Mouse (Mus musculus): ENCODE data around the gene Myo3b. TPM values are rescaled to one million over a fixed set of nuclear protein-coding genes. Genes with fewer than 3 reads are reported as not detected.
A peak's percentile ranks its signal among the peaks of the same experiment; 100 is the strongest.

Gene Myo3b
- total RNA-seq, 2 experiments from 2014 or later = 0.93 to 1.00 TPM

DNA sequence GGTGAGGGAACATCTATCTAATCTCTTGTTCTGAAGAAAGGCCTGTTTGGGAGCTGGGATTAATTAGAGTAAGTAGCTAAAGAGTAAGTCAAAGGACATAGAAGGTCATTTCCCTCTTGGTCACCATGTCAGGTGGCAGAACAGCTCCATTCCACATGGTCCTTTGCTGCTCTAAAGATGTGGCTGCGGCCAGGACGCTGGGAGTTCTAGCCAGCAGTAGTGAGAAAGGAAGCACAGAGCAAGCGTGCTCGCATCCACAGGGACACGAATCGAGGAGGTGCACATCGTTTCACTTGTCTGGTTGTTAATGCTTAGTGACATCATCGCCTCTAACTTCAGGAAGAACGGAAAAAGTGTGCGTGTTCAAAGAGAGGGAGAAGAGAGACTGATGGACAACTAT, 212.3 kb downstream of the Myo3b start:
- Histone ChIP-seq H3K4me3 (no peak overlapping the region), H3K27ac (no peak overlapping the region)
- DNase-seq (ENCODE audit: low spot score in 2 of 2) = no peak
- no peak for TF ChIP-seq CTCF (conservative IDR thresholded peaks at IDR 0.05)

DNA sequence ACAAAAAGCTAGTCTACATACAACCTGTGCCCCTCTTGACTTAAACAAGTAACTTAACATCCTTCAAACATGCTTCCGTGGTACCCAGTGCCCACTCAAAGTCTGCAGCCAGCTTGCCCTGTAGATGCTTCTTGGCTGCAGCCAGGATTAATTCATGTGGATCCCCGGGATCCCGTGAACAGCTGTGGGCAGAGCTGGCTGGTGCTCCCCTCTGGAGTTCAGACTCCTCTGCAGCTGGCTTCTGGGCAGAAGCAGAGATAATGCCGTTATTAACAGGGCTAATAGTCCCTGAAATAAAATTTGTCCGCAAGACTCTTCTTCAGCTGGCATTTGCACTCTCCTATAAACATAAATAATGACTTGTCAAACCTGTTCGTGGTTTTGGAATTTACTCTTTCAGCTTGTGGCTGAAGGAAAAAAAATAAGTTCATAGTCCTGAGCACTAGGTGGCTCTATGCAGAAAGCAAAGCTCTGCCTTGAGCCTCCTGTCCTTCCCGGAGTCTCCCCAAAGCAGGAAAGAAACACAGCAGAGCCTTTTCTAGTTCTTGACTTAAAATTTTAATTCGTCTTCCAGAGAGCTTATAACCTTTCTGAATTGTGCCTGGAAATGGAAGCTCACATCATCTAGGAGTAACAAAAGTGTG, 220.6 kb downstream of the Myo3b start:
- Histone ChIP-seq H3K4me3 (no peak overlapping the region), H3K27ac (no peak overlapping the region)
- DNase-seq (ENCODE audit: low spot score in 2 of 2) = peak; percentile 18 to 39
- peak; percentile 83 for TF ChIP-seq CTCF (conservative IDR thresholded peaks at IDR 0.05)

- Histone ChIP-seq H3K27ac (no peak overlapping the region), H3K4me3 (no peak overlapping the region)
- TF ChIP-seq CTCF (conservative IDR thresholded peaks at IDR 0.05) = no peak
- DNase-seq (ENCODE audit: low spot score in 2 of 2) = no peak
Measured at GRCm38 (mm10) chr2:70260646-70261195, 221.8 kb downstream of the Myo3b start.

DNA sequence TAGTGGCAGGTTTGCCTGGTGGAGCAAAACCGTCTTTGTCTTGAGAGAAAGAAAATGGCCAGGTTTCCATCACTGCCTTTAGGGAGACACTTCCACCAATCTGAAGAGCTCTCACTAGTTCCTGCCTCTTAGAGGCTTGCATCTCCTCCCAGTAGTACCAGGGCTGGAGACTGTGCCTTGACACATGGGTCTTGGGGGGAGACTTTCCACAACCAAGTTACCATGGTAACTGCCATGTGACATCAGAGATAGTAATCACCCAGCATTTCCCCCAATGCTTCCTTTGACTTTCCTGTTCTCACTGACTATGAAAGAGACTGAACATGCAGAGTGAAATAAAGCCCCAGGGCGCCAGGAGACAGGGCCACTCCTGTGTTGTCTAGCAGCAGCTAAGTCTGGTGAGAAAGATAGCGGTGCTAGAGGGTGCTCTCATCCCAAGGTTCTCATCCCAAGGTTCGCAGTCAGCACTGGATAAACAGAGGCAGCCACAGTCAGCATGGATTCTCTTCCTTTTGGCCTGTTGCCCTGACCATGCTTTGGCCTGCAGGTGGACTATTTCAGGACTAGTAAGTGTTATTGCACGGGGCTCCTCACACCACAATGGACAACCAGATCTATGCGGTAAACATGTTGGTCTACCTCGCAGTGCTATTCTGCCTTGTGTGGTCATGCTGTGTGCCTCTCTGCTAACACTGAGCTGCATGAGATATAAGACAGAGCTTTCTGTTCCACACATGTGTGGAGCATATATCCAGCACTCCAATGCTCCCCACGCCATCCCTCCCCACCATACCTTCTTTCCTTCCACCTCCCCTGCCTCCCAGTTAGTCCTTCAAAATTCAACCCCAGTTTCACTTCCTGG, 223.0 kb downstream of the Myo3b start:
- no peak overlapping the region for H3K4me3 ChIP-seq
- H3K27ac ChIP-seq = no peak overlapping the region
- no peak for DNase-seq (ENCODE audit: low spot score in 2 of 2)
- TF ChIP-seq CTCF (conservative IDR thresholded peaks at IDR 0.05) = no peak

GRCm38 (mm10) chr2:70262565-70263082, 223.7 kb downstream of the Myo3b start:
- no peak overlapping the region for H3K27ac ChIP-seq
- H3K4me3 ChIP-seq = no peak overlapping the region
- peak in 1 of 2 experiments; percentile 13 for DNase-seq (ENCODE audit: low spot score in 2 of 2)
- TF ChIP-seq CTCF (conservative IDR thresholded peaks at IDR 0.05) = no peak

DNA sequence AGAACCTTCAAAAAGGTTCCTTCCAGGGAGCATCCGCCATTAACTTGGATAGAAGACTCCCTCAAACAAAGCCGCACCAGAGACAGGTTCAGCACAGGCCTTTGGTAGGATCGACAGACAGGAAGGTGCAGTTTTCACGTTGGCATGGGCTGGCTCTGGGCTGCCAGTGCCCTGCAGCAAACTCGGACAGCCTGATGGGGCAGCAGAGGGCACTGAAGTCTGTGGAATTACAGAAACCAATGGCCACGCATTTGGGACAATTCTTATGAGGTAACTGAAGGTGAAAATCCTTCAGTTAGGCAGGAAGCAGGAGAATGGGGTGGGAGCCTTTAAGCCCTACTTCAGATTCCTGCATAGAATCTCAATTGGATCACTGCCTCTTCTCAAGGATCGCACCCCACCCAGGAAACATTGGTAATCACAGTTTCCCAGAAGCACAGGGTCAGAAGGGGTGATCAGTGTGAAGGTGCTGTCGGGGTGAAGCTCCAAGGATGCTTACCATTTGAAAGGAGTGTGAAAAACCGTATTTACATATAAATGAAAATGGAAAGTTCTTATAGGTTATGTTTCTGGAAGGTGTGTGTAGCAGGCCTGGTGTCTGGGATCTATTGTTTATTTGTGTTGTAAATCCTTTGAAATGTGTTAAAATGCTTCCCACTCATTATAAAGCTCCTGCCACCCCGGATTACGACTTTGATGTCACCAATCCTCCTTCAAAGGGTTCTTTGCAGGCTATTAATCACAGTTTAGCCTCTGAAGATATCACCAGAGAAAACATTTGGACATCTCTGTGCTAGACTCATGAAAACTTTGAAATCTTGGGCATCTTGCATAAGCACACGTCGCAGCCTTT, 239.7 kb downstream of the Myo3b start:
- Histone ChIP-seq H3K27ac (no peak overlapping the region), H3K4me3 (no peak overlapping the region)
- no peak for DNase-seq (ENCODE audit: low spot score in 2 of 2)
- TF ChIP-seq CTCF (conservative IDR thresholded peaks at IDR 0.05) = peak; percentile 78

- no peak for TF ChIP-seq CTCF (conservative IDR thresholded peaks at IDR 0.05)
- no peak for DNase-seq (ENCODE audit: low spot score in 2 of 2)
- H3K4me3 ChIP-seq = no peak overlapping the region
- no peak overlapping the region for H3K27ac ChIP-seq
Measured at GRCm38 (mm10) chr2:70284109-70284508, 245.2 kb downstream of the Myo3b start.

- no peak for DNase-seq (ENCODE audit: low spot score in 2 of 2)
- TF ChIP-seq CTCF (conservative IDR thresholded peaks at IDR 0.05) = no peak
- Histone ChIP-seq H3K27ac (no peak overlapping the region), H3K4me3 (no peak overlapping the region)
Measured at GRCm38 (mm10) chr2:70291063-70291462, 252.1 kb downstream of the Myo3b start.

DNA sequence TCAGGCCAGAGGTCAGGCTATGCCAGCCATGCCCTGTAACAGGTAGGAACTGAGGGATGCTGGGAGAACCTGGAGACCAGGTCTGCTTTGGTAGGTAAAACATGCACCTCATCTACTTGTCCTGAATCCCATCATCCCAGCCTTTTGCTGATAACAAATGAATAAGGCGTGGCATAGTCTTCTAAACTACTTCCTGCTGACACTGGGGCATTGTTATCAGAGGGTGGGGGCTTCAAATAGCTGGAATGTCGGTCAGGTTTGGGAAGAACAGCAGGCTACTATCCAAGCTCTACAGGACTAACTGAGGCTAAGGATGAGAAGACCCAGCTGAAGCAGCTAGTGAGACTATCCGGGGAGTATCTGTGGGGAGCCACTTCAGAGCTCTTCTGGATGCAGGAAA, 253.8 kb downstream of the Myo3b start:
- no peak for TF ChIP-seq CTCF (conservative IDR thresholded peaks at IDR 0.05)
- DNase-seq (ENCODE audit: low spot score in 2 of 2) = no peak
- H3K4me3 ChIP-seq = no peak overlapping the region
- no peak overlapping the region for H3K27ac ChIP-seq

GRCm38 (mm10) chr2:70302905-70303304, 264.0 kb downstream of the Myo3b start:
- Histone ChIP-seq H3K27ac (no peak overlapping the region), H3K4me3 (no peak overlapping the region)
- TF ChIP-seq CTCF (conservative IDR thresholded peaks at IDR 0.05) = peak; percentile 25; the same call in 1 of the 2 replicates
- DNase-seq (ENCODE audit: low spot score in 2 of 2) = no peak

DNA sequence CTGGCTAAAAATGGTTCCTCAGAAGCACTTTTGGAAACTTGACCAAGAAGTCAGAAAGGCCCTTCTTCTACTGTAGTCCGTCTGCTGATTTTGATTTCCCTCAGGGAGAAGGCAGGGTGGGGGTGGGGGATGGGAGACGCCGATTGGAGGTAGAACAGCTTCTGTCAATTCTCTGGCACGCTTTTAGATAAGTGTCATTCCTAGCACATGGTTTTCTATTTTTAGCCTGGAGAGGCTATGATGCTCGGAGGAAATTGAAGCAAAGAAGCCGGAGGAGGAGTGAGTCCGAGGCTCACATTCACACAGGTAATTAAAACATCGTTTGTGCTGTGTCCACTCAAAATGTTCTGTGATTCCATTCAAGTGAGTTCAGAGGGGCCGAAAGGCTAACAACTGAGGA, 276.2 kb downstream of the Myo3b start:
- Histone ChIP-seq H3K4me3 (no peak overlapping the region), H3K27ac (no peak overlapping the region)
- no peak for TF ChIP-seq CTCF (conservative IDR thresholded peaks at IDR 0.05)

DNA sequence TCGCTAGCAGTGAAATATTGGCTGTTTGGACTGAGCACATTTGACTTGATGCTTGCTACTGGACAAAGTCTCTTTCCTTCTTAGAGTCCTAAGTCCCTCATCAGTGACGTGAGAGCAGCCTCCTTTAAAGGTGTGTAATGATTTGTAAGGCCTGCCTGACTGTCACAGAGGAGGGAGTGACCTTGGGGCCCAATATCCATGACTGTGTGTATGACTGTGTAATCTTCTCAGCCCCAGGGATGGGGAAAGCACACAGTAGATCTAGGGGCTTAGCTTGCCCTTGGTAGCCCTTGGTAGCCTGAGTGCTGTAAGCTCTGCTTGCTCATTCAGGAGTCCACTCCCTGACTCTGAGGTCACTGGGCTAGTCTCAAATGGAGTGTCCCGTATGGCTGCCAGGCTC, 276.8 kb downstream of the Myo3b start:
- no peak for TF ChIP-seq CTCF (conservative IDR thresholded peaks at IDR 0.05)
- no peak overlapping the region for H3K4me3 ChIP-seq
- no peak overlapping the region for H3K27ac ChIP-seq
- no peak for DNase-seq (ENCODE audit: low spot score in 2 of 2)

More for the DNA sequence above, 276.2 kb downstream of the Myo3b start:
- peak in 1 of 2 experiments; percentile 12 for DNase-seq (ENCODE audit: low spot score in 2 of 2)
